Mouse (Mus musculus) E14TG2a.4 (cell line): Measurements from ENCODE around the gene Il1r1.

Source experiments
- H3K27me3 ChIP-seq: 2 replicates; pipeline ENCODE4 v1.6.1; 2014; ENCODE audit warnings: low read length, control low read depth; ENCODE audit not compliant: insufficient read depth
- H3K36me3 ChIP-seq: 2 replicates; pipeline ENCODE4 v1.6.1; 2014; ENCODE audit warnings: low read length, control low read depth; ENCODE audit not compliant: insufficient read depth
- H3K4me1 ChIP-seq: replicated peaks from 2 replicates; pipeline ENCODE4 v1.6.1; 2014; ENCODE audit warnings: low read depth, low read length, control low read depth
- H3K4me3 ChIP-seq: replicated peaks from 2 replicates; pipeline ENCODE4 v1.5.1; 2014; ENCODE audit warnings: mild to moderate bottlenecking, low read length
- H3K9me3 ChIP-seq: 2 replicates; pipeline ENCODE4 v1.6.1; 2014; ENCODE audit warnings: low read length, control low read depth
- CTCF ChIP-seq: conservative IDR thresholded peaks from 2 replicates; pipeline ENCODE4 v1.5.1; 2014; ENCODE audit warnings: low read length
- NANOG ChIP-seq: IDR thresholded peaks from 2 replicates; pipeline ENCODE4 v1.6.1; 2014; ENCODE audit warnings: borderline replicate concordance, low read length, mixed read lengths
- POU5F1 ChIP-seq: IDR thresholded peaks from 2 replicates; pipeline ENCODE4 v1.6.1; 2014; ENCODE audit warnings: low read length, borderline replicate concordance

The Il1r1 gene

DNA sequence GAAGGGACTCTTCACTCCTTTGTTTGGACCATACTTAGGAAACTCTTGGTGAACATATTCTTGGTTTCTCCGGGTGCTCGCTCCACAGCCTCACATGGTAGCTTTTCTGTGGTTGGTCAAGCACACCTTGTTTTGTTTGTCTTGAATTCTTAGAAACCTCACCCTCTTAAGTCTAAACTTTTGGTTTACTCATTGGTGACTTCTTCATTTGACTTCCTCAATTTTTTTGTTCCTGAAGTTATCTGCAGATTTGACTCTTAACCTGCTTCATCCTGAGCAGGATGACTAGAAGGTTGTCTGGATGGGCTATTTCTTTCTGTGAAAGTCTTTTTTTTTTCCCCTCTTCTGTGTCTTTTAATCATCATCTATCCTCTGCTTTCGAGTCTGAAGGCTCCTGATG, 129.8 kb downstream of the Il1r1 start:
- H3K9me3 ChIP-seq = no peaks in the 10 kb centered on the region
- no peaks in the 10 kb centered on the region for H3K36me3 ChIP-seq
- no peak overlapping the region for H3K4me3 ChIP-seq
- peaks cover 7% of the 10 kb centered on the region; the same call in 1 of the 2 replicates for H3K27me3 ChIP-seq
- TF ChIP-seq CTCF (no peak), POU5F1 (no peak), NANOG (no peak)
- H3K4me1 ChIP-seq = peaks cover 22% of the 10 kb centered on the region

DNA sequence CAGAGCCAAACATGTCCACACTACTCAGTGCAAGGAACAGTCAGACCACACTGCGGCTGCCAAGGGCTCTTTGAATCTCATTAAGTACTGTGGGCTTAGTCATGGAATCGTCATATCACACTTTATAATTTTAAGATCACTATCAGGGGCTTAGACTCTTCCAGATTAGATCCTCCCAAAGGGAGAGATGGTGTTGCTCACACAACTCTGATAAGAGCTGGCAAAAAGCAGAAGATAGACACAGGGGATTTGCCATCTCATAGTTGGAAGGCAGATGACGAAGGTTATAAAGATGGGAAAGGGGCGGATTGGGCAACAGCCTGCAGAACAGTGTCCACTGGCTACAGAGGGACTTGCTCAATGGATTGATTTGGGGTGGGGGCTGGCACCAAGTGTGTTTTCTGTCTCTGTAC, 130.6 kb downstream of the Il1r1 start:
- Histone ChIP-seq H3K9me3 (no peaks in the 10 kb centered on the region), H3K4me1 (peaks cover 22% of the 10 kb centered on the region), H3K36me3 (no peaks in the 10 kb centered on the region), H3K4me3 (no peak overlapping the region), H3K27me3 (peaks cover 7% of the 10 kb centered on the region; the same call in 1 of the 2 replicates)
- TF ChIP-seq NANOG (no peak), CTCF (no peak)

DNA sequence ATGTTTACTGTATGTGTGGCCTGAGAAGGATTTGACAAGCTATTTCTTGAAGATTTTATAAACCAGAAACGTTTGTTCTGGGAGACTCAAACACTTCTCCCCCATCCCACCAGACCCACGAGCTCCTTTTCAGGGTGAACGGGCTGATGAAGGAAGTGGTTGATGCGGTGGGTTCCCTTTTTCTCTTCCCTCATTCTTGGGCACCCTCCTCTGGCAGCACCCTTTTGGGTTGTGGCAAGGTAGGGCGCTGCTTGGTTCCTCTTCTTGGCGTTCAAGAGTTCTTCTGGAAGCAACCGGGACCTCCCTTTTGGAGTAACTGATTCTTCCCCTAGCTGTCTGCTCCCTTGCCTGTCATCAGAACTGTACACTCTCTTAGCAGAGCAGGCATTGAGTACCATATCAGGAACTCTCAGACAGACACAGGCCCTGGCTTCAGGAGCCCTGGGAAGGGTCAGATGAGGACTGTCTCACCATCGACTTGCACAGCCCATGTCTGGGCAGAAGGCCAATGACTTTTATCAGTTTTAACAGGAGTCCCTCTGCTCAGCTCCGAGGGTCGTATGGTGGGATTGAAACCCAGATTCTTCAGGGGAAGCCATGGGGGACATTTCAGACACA, 131.1 kb downstream of the Il1r1 start:
- Histone ChIP-seq H3K36me3 (no peaks in the 10 kb centered on the region), H3K4me3 (no peak overlapping the region), H3K27me3 (peaks cover 8% of the 10 kb centered on the region; the same call in 1 of the 2 replicates), H3K4me1 (peaks cover 28% of the 10 kb centered on the region), H3K9me3 (no peaks in the 10 kb centered on the region)
- TF ChIP-seq CTCF (no peak), POU5F1 (no peak), NANOG (no peak)

DNA sequence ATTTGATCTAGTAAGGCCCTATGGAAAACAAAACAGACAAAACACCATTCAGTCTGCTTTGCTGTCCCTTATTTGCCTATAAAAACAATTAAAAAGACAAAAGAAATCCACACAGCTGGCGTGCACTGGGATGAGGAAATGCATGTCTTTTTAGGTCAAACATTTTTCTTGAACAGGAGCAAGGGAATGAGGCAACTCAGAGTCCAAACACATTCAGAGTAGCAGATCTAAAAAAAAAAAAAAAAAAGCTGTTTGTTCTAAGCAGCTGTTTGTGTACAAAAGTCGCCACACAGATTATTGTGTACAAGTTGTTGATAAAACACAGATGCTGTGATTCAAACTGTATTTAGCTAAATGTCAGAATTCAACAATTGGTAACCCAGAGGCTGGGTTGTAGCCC, 133.0 kb downstream of the Il1r1 start:
- H3K27me3 ChIP-seq = peaks cover 9% of the 10 kb centered on the region; the same call in 1 of the 2 replicates
- no peaks in the 10 kb centered on the region for H3K9me3 ChIP-seq
- H3K4me1 ChIP-seq = peaks cover 28% of the 10 kb centered on the region
- H3K36me3 ChIP-seq = no peaks in the 10 kb centered on the region
- no peak overlapping the region for H3K4me3 ChIP-seq
- no peak for TF ChIP-seq POU5F1
- no peak for TF ChIP-seq NANOG
- no peak for TF ChIP-seq CTCF

DNA sequence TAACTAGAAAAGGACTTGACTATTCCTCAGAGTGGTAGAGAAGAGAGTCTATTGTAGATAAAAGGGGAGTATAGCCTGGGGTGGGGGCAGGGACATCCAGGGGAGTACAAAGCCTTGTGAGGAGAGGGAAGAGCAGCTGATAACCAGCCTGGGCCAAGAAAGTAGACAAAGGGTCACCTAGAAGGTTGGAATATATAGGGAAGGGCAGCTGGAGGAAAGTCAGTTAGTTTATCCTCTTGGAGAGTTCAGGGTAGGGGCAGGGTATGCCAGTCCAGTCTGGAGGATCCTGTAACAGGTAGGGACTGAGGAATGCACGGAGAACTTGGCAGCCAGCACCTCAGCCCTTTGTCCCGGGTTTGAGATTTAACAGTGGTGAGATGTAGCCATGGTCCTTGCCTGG, 133.5 kb downstream of the Il1r1 start:
- TF ChIP-seq CTCF = no peak
- no peak for TF ChIP-seq NANOG
- no peak for TF ChIP-seq POU5F1
- peaks cover 9% of the 10 kb centered on the region; the same call in 1 of the 2 replicates for H3K27me3 ChIP-seq
- peaks cover 28% of the 10 kb centered on the region for H3K4me1 ChIP-seq
- no peaks in the 10 kb centered on the region for H3K9me3 ChIP-seq
- no peaks in the 10 kb centered on the region for H3K36me3 ChIP-seq
- H3K4me3 ChIP-seq = no peak overlapping the region

DNA sequence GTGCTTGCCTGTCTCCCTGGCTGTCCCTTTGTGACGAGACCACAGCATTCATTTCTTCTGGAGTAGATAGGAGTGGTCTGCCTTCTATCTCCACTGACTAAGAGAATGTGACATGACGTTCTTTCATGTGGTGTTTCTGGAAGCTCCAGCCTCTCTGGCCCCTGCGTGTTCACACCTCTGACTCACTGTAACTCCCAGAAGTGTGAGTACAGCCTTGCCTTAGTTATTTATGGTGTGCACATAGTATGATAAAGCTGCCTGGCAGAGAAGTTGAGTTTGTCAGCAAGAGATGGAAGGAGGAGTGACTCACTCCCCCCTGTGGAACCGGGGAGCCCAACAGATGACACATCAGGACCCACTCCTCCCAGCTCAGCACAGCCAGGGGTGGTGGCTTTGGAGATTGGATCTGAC, 133.9 kb downstream of the Il1r1 start:
- Histone ChIP-seq H3K27me3 (peaks cover 9% of the 10 kb centered on the region; the same call in 1 of the 2 replicates), H3K4me1 (peaks cover 28% of the 10 kb centered on the region), H3K36me3 (no peaks in the 10 kb centered on the region), H3K4me3 (no peak overlapping the region), H3K9me3 (no peaks in the 10 kb centered on the region)
- TF ChIP-seq CTCF = no peak
- TF ChIP-seq POU5F1 = no peak
- no peak for TF ChIP-seq NANOG

DNA sequence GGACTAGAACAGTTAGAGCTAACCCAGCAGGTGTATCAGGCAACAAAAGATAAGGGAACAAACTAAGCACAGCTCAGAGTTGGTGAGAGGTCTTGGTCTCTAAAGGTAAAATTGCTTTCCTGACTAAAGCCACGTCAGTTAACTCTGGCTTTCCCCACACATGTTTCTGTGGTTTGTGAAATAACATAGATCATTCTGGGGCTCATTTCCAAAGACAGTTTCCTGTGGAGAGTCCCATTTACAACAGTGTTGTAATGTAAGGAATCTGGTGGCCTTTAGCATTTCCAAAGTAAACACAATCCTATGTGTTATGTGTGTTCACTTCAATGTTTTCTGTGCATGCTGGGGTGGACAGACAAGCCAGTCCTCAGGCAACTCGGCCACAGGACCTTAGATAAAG, 134.9 kb downstream of the Il1r1 start:
- TF ChIP-seq CTCF = no peak
- TF ChIP-seq NANOG = no peak
- no peak for TF ChIP-seq POU5F1
- Histone ChIP-seq H3K9me3 (no peaks in the 10 kb centered on the region), H3K36me3 (no peaks in the 10 kb centered on the region), H3K4me3 (no peak overlapping the region), H3K27me3 (peaks cover 9% of the 10 kb centered on the region; the same call in 1 of the 2 replicates), H3K4me1 (peaks cover 28% of the 10 kb centered on the region)

DNA sequence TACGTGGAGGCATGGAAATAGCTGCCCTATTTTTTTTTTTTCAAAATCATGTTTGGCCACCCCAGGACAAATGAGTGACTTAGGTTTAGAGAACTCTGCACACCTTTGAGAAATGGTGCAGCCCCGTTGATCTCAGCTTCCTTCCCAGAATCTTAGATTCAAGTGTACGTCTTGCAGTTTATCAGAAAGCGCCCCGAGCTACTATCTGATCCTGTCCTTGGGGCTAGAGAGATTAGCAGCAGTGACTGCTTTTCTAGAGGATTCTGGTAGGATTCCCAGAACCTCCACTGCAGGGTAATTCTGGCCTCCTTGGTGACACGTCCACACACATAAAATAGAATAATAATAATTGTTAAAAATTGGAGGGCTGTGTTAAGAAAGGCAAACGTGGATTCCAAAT, 136.1 kb downstream of the Il1r1 start:
- H3K9me3 ChIP-seq = no peaks in the 10 kb centered on the region
- TF ChIP-seq POU5F1 = no peak
- peaks cover 5% of the 10 kb centered on the region; the same call in 1 of the 2 replicates for H3K27me3 ChIP-seq
- peaks cover 28% of the 10 kb centered on the region for H3K4me1 ChIP-seq
- no peaks in the 10 kb centered on the region for H3K36me3 ChIP-seq
- no peak overlapping the region for H3K4me3 ChIP-seq

DNA sequence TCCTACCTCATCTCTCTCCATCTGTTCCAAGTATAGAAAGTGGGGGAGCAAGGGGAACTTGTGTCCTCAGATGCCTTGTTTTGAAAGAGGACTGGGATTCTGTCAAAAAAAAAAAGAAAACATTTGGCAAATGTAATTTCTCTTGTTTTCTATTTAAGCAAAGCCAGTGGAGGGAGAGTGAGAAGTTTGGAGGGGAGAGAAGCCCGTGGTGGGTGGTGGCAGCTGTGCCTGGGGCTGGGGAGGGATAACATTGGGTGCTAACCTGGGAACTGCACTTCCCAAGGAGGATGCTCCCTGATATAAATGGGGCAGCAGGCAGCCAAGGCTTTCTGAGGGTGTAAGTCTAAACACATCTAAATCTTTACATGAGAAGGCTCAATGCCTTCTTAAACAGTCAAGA, 136.7 kb downstream of the Il1r1 start:
- Histone ChIP-seq H3K4me3 (no peak overlapping the region), H3K27me3 (peaks cover 5% of the 10 kb centered on the region; the same call in 1 of the 2 replicates), H3K9me3 (no peaks in the 10 kb centered on the region), H3K36me3 (no peaks in the 10 kb centered on the region), H3K4me1 (peaks cover 28% of the 10 kb centered on the region)
- no peak for TF ChIP-seq CTCF
- no peak for TF ChIP-seq POU5F1
- TF ChIP-seq NANOG = no peak
